Mouse (Mus musculus): ENCODE measurements around the gene Ptpru.

Gene Ptpru

DNA sequence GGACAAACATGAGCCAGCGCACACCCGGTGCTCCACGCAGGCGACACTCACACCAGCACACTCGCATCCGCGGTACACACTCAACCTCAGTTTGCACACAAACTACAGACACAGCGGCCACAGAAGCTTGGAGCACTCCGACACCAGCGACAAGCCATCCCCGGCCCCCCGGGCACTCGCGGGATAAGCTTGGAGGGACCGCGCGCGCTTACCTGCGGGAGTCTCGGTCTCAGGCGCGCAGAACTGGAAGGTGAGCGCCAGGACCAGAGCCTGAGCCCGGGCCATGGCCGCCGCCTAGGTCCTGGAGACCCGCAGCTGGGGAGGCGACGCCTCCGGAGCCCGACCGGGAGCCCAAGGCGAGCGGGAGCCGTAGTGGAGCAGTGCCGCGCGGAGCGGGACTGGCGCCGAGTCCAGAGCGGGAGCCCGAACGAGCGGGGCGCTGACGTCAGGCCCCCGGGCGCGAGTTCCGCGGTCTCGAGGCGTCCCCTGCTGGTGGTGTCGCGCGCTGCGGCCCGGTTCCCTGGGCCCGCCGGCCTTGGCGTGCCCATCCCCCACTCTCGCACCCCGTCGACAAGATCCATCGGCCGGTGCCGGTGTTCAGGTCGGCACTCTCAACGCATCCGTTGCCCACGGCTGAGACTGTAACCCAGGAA lies at the start of gene Ptpru:
Gene Ptpru, minus strand, starts transcription at position 417 of the 653 bp plus-strand sequence.
- peak; percentile 99 for DNase-seq

DNA sequence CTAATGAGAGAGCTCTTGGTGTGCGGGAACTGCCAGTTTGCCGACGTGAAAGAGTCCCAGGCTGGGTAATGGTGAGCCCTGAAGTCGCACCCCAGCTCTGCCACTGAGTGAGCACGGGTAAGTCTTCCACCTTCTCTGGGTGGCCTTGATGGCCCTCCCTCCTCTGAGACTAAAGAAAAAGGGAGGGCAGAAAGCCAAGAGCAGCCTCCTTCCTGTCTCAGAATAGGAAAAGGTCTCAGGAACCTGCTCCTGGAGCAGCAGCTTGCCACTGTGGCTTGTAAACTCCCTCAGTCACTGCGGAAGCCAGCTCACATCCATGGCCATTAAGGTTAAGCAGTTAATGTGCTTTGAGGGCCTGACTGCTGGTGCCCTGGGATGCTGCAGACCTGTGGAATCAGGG lies 47.3 kb upstream of the Ptpru start:
- peak; percentile 94 for DNase-seq

DNA sequence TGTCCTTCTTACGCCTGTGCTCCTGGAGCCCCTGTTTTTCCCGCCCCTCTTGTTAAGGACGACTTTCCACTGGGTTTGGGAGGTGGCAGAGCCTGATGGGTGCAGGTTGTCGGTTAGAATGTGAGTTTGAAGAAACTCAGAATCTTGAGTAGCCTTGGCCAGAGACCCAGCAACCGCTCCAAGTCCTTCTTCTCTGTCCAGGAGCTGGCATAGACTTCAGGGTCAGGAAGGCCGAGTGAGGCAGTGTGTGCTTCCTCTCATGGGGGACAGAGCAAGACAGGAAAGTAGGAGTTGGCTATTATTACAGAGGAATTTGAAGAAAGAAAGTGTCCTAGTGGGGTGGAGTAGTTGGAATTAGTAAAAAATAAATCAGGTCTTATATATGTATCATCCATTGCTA lies 45.5 kb upstream of the Ptpru start:
- no peak for DNase-seq

DNA sequence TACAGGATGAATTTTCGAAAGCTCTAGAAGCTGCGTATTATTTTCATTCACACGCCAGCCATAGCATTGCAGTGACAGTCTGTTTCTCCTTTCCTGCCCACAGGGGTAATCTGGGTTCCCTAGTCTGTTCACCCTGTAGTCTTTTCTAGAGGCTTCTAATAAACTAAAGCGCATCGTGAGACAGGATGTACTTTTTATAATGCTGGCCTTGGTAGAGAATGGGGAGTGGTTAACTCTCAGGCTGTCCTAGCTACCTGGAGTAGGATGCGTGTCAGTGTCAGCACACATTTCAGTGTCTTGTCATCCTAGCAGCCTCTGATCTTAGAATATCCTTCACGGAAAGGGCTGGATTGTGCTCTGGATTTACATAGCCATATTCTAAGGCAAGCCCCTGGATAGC lies 43.2 kb upstream of the Ptpru start:
- no peak for DNase-seq

DNA sequence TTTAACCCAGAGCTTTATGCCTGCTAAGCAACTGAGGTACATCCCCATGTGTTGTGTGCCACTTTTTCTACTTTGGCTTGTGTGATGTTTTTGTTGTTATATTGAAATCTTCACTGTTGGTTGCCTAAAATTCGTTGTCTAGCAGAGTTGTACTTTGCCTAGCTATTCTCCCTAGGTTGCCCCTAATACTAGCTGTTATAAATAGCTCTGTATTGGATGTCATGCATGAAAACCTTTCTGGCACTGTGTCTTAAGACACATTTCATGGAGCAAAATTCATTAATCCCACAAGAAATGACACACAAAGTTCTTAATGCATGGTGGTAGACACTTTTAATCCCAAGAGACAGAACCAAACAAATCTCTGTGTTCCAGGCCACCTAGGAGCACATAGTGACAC lies 41.6 kb upstream of the Ptpru start:
- DNase-seq = no peak

DNA sequence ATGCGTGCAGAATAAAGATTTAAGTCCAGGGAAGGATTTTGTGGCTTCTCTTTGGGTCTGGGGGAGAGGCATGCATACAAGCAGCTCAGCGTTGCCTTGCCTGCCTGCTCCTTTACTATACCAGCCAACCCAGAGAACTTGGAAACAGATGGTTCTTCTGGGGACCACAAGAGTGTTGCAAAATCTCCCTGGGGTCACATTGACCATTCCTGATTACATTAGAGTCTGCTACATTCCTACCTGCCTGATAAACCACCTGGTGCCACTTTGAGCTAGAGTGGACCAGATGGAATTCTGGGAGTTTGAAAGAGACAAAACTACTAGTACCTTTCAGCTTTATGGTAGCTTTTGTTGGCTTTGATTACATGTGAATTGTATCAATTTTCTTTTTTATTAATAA lies 38.7 kb upstream of the Ptpru start:
- DNase-seq = no peak

DNA sequence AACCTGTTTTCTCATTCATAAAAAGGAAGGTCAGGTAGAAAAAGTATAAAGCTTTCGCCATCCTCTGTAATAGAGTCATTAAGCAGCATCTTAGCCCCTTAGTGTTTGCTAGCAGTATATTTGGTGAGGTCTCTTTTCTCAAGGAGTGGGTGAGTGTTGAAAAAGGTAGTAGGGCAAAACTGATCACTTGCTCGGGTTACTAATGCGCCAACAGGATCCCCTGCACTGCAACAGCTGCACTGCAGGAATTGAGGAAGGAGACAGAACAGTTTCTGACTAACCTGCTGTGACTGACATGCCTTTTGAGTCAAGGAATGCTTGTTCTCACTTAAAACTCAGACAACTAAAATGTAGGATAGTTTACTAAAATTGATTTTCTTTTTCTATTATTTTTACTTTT lies 37.2 kb upstream of the Ptpru start:
- no peak for DNase-seq

DNA sequence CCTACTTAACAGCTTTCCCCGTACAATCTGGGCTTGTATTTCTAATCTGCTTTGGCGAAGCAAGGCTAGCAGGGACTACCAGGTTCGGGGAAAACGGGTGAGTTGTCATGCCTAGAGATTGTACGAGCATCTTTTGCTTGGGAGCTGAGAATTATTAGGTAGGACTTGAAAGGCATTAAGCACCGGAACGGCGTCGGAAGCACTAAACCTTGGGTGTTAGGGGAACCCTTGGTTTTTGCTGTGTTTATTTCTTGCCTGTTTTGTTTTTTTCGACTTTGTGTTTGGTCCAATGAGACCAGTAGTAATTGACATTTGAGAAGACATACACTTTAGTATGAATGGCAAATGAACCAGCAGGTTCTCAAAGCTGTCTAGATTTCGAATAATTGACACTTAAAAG lies 36.5 kb upstream of the Ptpru start:
- DNase-seq = no peak

DNA sequence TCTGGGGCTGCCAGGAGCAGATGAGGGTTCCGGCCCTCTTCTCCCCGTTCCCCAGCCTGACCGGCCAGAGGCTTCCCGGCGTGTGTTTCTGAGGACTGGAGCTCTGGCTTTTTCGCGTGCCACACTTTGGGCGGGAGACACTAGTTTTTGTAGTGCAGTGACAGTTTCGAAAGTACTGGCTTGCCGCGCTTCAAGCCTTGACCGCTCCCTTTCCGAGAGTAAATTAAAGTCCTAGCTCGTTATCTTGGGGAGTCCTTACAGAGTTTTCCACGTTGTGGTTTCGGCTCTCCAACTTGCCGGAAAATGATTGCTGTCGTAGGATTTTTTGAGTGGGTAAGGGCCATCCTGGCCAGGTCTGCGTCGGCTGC lies 36.1 kb upstream of the Ptpru start:
- DNase-seq = no peak

DNA sequence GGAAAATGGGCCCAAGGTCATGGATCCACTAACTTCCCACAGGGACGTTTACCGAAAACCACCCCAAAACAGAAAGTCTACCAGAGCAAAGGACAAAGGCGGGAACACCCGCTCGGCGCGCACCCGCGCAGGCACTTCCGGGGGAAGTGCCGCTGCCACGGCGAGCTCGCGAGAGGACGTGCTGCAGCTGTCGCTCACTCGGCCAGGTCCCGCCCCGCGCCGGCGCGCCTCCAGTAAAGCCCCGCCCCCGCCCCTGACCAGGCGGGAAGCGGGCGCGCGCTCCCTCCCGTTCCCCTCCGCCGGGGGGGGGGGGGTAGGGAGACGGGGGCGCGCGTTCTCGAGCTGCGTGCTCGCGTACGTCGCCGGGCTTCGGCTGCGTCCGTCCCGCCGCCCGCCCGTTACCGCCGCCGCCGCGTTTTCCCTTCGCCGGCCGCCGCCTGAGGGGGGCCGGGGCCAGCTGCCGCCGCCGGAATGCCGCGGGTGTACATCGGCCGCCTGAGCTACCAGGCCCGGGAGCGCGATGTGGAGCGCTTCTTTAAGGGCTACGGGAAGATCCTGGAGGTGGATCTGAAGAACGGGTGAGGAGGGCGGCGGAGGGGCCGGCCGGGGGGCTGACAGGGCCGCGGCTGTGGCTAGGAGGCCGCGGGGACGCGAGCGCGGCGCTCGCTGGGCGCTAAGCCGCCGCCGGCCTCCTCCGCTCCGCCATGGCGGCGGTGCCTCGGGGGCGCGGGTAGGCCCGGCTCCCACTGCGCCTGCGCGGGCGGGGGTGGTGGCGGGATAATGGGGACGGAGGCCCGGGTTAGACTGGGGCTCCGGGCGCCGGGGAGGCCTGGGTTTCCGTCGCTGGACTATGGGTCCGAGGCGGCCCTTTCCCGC lies 35.4 kb upstream of the Ptpru start, which contains the start of gene Srsf4:
Gene Srsf4, plus strand, starts transcription at position 325 of the 876 bp plus-strand sequence.
- DNase-seq = peak; percentile 99

DNA sequence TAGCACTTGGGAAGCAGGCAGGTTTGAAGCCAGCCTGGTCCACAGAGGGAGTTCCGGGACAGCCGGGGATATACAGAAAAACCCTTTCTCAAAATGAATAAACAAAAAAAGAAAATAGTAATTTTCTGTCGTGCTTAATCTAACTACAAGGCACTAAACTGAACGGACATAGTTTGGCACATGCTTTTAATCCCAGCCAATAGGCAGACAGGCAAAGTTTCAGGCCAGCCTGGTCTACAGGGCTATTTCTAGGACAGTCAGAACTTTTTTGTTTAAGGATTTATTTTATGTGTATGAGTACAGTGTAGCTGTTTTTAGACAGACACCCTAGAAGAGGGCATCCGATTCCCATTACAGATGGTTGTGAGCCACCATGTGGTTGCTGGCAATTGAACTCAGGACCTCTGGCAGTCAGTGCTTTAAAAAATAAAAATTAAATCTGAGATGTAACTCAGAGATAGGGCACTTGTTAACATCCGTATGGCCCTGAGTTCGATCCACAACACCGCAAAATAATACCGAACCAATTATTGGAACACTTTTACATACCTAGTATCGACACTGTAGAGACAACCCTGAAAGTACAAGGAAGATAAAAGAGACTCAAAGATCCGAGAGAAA lies 34.7 kb upstream of the Ptpru start:
- DNase-seq = peak; percentile 92

DNA sequence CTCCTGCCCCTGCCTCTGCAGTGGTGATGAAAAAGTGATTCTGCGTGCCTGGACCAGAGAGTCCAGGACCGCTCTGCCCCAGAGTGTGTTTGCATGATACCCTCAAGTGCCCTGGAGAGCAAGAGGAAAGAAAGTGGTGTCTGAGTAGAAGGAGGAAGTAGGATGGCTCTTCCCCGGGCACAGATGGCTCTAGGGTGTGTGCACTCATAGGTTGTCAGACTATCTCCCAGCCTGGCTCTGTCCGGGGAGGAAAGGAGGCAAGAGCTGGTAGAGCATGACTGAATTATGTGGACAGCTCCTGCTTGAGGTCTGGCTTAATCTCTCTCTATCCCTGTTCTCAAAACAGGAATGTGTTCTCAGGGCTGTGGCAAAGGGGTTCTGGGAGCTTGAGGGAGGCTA lies 23.3 kb upstream of the Ptpru start:
- DNase-seq = peak; percentile 93

DNA sequence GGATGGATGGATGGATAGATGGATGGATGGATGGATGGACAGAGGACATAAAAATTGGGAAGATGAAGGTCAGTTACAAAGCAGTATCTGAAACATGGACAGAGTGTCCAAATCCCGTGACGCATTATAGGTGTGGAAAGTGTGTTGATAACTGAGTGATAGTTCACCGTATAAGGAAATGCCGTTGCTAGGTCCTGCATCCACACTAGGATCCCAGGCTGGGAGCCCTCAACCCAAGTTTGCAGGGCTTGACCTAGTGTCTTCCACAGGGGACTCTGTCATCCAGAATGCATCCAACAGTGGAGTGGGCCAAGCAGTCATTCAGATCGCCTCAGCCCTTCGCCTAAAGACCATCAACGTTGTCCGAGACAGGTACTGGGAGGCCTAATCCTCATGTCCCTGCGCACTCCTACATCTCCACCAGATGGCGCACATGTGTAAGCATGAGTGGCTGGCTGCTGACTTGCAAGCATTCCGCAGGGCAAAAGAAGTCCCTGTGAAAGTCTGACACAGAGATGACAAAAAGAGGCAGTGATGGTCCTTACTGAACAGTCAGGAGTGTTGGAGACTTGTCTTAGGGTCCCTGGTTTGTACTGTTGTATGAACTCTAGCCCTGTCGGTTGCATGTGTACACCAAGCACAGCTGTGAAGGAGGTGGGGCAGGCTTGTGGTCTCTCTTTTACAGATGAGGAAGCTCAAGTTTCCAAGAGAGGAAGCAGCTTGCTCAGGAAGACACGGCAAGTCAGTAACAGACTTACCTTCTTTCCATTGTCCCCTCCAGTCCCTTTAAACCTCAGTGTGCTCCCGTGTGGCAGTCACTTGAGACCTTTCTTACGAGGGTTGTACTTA lies 22.6 kb upstream of the Ptpru start:
- peak; percentile 97 for DNase-seq

DNA sequence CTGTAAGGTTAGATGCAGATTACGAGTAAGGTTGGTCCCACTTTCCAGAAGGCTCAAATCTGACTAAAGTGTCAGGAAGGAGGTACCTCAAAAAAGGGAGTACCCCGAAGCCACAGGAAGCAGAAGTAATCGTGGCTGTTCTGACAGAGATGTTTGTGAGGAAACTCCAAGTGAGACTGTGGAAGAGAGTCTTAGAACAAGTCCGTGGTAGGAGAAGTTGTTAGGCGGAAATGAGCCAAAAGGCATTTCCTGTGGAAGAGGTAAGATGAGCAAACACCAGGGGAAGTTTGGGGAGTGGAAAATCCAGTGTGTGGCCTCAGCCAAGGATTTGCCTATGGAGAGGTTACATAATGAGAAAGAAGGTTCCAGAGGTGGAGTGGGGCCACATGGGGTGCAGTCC lies 16.9 kb upstream of the Ptpru start:
- peak; percentile 93 for DNase-seq

DNA sequence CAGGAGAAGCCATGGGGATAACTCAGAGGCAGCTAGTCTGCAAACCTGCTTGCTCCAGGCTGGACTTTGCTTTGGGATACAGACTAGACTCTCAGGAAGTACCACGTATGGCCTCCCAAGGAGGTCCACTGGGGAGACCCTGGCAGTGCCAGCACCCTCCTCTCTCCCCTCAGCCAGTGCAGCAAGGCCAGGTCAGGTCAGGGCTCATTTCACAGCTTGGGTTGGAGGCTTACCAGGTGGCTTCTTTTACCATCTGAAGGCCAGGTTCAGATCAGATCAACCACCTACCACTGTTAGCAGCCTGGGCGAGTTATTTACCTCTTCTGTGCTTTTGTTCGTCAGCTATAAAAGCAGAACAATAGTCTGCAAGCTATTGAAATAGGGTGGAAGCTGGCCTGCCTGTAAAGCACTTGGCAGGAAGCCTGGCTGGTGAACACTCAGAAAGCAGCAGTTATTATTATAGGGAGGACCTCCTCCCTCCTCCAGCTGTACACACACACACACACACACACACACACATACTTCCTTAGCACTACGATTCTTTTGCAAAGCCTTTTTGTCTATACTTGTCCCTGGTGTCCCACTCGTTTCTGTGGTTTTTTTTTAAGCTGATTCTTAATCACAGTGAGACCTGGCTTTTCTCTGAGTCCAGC lies 12.0 kb upstream of the Ptpru start:
- peak; percentile 98 for DNase-seq

DNA sequence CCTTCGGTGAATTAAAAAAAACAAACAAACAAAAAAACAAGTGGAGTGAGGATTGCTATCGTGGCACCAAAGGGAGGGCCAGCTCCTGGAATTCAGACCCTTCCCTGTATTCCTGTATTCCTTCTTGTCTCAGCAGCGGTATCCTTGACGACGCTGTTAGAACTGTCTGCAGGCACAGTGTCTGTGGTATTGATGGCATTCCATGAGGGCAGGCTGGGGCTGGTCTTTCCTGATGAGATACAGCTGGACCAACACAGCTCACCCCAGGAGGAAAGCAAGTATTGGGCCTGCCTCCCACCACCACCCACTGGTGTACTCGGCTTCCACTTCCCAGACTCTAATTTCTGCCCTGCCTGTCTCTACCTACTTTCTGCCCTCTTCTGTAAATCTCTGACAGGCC lies 10.0 kb upstream of the Ptpru start:
- no peak for DNase-seq

DNA sequence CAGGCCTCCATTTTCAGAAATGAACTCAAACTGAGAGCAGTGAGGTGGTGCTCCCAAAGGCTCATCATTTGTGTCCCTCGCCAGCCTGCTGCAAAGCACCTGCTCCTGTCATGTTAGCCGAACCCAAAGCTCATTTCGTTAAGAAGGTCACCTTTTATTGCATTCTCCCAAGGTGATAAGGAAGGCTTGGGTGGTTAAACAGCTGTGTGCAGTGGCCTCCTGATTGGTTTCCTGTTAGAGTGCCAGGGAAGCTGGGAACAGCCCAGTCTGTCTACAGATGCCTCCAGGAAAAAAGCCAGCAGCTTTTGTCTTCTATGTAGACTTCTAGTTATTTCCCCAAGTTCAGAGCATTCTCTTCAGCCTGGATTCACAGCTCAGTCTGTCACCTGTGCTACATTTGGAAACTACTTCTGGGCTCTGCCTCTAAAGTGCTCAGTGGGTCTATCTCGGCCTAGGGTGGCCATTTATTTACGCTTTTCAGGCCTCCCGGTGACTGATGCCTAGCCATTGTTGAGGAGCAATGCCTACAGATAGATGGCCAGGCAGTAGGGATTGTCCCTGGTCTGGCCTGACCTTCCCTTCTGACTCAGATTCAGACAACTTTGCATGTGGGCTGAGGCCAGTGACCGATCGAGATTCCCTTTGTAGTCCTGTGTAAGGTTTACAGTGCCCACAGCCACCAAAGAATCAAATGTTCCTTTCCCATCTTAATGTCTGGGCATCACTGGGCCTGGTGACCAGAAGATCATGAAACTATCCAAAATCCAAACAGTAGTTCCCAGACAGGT lies 8.1 kb upstream of the Ptpru start:
- DNase-seq = no peak

DNA sequence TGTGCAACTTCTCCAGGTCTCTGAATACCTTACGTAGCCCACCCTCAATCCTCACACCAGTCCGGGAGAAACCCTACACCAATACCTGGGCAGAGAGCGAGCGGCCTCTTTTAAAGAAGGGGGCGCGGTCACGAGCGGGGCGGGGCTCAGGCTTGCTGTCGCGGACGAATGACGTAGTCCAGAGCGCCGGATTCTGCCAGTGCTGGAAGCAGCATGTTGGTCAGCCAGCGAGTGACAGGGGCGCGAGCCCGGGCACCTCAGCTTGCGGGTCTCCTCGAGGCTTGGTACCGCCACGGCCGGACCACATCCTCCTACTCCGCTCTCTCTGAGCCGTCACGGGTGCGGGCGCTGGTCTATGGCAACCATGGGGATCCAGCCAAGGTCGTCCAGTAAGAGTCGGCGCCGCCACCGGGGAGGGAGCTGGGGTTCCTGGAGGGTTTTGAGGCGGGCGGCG lies 5.2 kb upstream of the Ptpru start, which contains the start of gene Mecr:
Gene Mecr, plus strand, starts transcription at position 181 of the 454 bp plus-strand sequence.
- peak; percentile 98 for DNase-seq

DNA sequence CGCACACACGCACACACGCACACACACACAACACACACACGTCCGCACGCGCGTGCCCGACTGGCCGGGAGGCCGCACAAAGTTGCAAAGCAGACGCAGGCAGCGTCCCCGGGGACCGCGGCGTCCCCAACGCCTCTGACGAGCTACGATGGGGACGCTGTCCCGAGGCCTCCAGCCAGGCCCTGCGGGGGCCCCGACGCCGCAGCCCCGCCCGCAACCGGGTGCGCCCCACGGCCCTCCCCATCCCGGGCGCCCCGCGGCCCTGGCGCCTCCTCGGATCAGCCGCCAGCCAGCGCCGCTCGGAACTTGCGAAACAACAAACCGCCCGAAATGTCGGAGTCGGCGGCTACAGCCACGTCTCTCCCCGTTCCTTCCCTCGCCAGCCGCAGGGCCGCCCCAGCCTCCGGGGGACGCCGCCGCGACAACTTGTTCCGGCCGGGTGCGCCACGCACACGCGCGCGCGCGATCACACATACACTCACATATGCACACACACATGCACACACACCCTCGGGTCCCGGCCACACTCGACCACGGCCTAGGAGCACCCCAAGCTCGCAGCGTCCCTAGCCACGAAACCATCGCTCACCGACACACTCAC lies 1.1 kb downstream of the Ptpru start:
- DNase-seq = peak; percentile 92

DNA sequence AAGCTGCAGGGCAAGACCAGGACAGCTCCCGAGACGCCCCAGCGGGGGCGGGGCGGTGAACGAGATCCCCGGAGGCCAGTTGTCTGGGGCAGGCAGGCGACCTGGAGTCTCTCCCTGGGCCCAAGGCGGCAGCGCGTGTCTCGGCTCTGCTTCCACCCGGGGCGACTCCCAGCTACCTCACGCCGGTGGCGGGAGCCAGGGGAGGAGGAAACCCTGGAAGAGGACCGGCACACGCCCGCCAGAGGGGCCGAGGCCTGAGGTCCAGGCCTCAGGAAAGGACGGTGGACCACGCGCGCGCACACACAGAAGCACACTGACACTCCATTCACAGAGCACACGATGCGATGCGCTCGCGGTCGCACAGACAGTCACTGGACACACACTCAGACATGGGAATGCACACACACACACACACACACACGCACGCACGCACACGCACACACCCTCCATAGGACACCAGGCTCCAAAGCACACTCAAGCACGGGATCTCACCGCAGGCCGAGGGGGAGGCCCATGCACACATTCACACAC lies 1.7 kb downstream of the Ptpru start:
- DNase-seq = peak; percentile 97
